Mouse (Mus musculus) adrenal gland, postnatal 36 days (tissue): ENCODE measurements around the gene Tas2r135. TPM values are rescaled to one million over a fixed set of nuclear protein-coding genes. Genes with fewer than 3 reads are reported as not detected.

ENCODE experiments used
- DNase-seq, 2 experiments: peaks; one replicate each; pipeline ENCODE4 v3.0.0; 2021; ENCODE audit warnings: mixed read lengths in 1 of 2
- total RNA-seq, 2 experiments: library from RNA; stranded (reverse); gene quantifications; 2 replicates each; pipeline ENCODE4 v1.2.3; 2021

Tas2r135 gene
- total RNA-seq, 2 experiments from 2014 or later = 1.3 to 6.4 TPM

GRCm38 (mm10) chr6:42373669-42374430 is 31.4 kb upstream of the Tas2r135 start:
- DNase-seq = no peak

GRCm38 (mm10) chr6:42374701-42375100 is 30.5 kb upstream of the Tas2r135 start:
- DNase-seq = no peak

DNA sequence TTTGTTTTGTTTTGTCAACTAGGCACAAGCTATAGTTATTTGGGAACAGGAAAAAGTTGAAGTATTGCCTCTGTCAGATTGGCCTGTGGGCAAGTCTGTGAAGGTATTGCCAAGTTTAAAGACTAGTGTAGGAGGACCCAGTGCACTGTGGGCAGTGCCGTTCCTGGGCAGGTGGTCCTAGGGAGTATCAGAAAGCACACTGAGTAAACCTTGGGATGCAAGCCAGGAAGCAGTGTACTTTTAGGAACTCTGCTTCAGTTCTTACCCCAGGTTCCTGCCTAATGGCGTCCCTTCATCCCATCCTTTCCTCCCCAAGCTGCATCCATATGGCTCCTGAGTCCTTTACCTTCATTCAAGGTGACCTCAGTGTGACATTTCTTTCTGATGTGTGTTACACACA is 30.1 kb upstream of the Tas2r135 start:
- no peak for DNase-seq

DNA sequence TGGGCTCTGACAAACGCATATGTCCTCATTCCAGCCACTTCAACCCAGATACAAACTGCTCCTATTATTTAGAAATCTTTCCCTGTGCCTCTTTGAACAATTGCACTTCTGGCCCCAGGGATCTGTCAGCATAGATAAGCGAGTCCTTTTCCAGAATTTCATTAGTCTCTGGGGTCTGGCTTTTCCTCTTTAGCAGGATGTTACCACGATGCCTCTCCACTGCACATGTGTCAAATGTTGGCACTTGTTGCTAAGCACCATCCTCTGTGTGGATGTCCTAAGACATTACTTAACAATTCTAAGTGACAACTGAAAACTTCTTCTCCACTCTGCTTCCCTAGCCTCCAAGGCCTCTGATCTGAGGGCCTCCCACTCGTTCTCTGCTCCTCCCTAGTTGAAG is 29.2 kb upstream of the Tas2r135 start:
- no peak for DNase-seq

DNA sequence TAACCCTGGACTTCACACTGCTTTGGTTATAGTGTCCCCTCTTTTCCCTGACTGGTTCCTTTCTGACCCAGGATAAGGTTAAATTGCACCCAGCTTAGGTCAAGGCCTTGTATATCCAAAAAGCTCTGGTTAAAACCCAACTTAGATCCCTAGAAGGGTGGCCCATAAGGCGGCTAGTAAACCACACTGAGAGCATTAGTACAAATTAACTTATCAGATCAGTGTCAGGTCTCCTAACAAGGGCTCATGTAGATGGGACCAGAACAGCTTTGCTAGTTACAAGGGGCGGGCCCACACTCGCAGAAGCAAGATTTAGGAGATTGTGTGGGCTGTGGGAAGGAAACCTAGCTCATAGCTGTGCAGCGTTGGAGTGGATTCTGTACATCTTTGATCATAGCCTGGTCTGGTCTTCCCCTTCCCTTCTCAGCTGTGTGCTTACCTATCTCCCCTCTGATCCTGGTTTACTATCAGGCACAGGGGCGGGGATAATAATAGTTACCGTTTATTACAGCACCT is 28.7 kb upstream of the Tas2r135 start:
- no peak for DNase-seq

DNA sequence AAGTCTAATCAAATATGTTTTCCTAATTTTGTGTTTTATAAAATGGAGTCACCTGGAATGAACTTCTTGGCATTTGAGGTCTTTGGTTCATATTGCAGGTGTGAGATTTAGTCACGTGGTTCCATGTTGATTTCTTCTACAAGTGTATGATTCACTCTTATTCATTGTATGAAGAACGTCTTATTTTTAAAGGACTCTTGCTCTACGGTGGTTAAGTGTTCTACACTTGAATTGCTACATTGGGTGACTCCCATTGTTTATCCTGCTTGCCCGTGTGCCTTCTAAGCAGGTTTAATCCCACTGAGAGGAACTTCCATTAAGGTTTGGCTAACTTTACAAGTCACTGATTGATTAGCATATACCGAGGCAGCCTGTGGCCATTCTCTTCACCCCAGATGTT is 28.0 kb upstream of the Tas2r135 start:
- no peak for DNase-seq

- DNase-seq = no peak
Measured at GRCm38 (mm10) chr6:42379551-42379950, 25.7 kb upstream of the Tas2r135 start.

DNA sequence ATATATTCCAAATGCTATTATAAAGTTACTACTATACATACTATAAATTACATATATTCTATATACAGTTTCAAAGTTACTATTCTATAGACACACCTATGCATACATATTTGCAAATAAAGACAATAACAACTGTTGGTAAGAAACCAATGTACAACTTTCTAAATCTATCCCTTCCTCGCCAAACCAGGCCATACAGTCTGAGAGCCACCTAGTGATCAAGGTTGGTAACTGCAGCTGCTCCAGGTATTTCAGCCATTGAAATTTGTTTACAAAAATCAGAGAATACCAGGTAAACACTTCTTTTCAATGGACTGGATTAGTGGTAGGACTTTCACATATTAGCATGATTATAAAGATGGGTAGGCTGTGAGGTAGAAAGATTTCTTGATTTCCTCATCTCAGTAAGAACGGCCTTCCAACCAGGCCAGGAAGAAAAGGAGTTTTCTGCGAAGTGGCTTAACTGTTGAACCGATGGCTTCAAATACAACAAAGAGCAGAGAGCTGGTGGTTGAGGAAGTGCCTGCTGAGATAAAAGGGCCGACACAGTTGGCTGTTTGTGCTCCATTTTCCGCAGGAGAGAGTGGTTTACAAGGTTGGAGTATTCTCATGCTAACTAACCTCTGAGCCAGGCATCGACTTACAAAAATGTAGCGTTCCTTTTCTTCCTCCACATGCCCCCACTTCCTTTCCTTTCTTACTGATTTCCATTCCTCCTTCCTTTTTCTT is 24.7 kb upstream of the Tas2r135 start:
- DNase-seq = peak in 1 of 2 experiments; percentile 49

GRCm38 (mm10) chr6:42381221-42381620 is 24.0 kb upstream of the Tas2r135 start:
- no peak for DNase-seq

DNA sequence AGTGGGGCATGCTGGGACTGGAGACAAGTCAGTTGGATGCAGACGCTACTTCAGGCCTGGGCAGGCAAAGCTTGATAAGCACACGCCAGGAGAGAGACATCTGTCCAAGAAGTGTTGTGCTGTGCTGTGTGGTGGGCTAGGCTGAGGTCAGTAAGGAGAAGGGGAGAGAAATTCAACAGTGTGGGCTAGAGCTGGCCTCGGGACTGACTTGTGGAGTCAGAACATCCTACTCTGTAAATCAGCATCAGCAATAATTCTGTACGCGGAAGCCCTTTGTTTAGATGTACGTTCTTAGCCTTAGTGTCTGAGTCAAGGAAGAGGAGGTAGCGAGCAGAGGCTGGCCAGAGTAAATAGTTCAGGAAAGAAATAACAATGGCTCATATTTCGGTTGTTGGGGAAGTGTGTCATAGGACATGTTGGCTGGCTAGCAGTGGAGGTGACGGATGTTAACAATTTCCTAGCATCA is 23.3 kb upstream of the Tas2r135 start:
- no peak for DNase-seq

- no peak for DNase-seq
Measured at GRCm38 (mm10) chr6:42383360-42383759, 21.9 kb upstream of the Tas2r135 start.

- DNase-seq = no peak
Measured at GRCm38 (mm10) chr6:42385635-42386034, 19.6 kb upstream of the Tas2r135 start.

GRCm38 (mm10) chr6:42391796-42392330 is 13.4 kb upstream of the Tas2r135 start:
- DNase-seq = no peak

GRCm38 (mm10) chr6:42395960-42396809 is 9.0 kb upstream of the Tas2r135 start:
- peak; percentile 92 to 94 for DNase-seq

DNA sequence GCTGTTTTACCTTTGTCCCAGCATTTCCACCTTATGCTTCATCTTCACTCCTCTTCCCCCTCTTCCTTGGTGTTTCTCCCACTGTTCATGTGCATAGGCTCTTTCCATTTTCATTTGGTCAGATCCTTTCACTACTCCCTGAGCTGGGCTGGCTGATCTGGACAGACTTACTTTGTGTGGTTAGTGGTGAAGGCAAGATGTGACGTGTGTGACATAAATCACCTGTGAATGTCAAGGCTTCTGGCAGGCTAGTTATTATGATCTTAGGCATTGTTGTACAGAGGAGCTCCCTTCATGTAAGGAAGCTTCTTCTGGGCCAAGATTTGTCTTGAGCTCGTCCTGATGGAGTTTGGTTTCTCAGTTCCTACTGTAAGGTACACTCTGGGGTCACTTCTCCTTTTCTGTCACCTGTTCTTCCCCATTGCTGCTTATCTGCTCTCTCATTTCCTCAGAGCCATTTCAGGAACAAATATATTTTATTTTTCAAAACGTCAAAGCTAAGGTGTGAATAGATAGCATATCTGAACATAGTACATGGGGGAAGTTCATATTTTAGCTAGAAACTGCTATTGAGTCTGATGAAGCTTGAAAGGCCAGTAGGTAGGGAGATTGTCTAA is 8.1 kb upstream of the Tas2r135 start:
- DNase-seq = peak; percentile 53 to 71

GRCm38 (mm10) chr6:42398285-42398684 is 6.9 kb upstream of the Tas2r135 start:
- peak in 1 of 2 experiments; percentile 55 for DNase-seq

DNA sequence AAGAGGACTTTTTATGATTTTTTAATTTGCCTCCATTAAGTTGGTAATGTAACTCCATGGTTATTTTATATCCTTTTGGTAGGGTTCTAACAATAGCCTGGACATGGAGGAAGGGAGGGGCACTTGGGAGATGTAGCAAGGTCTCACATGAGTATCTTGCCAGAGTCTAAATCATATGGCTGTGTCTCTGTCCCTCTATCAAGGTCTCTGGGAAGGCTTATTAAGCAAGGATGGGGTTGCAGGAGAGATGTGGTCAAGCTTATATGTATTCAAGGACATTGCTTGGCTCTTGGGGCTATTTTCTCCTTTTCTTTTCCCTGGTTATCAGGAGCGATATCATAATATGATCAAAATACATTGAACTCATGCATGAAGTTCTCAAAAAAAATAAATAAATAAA is 6.2 kb upstream of the Tas2r135 start:
- no peak for DNase-seq

GRCm38 (mm10) chr6:42399938-42400337 is 5.3 kb upstream of the Tas2r135 start, which contains the start of gene Tas2r143:
Gene Tas2r143, plus strand, starts transcription at chr6:42400238.
- DNase-seq = no peak

DNA sequence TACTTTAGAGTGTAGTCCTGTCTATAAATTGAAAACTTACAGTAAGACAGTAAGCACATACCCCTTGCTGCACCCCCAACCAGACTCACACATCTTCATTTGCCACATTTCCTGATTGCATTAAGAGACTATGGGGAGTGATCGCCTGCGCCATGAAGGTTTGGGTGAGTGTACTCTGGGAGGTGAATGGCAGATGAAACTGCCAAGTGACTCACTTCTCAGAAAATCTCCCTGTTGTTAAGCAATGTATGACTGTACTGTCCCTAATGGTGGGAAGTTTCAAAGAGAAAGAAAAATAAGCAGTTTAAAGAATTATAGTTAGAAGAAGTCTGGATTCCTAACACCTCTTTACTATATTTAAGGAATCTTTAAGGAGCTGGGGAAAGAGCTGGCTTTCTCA is 14.2 kb downstream of the Tas2r135 start:
- peak; percentile 23 to 38 for DNase-seq

- no peak for DNase-seq
Measured at GRCm38 (mm10) chr6:42421439-42421838, 16.2 kb downstream of the Tas2r135 start.

DNA sequence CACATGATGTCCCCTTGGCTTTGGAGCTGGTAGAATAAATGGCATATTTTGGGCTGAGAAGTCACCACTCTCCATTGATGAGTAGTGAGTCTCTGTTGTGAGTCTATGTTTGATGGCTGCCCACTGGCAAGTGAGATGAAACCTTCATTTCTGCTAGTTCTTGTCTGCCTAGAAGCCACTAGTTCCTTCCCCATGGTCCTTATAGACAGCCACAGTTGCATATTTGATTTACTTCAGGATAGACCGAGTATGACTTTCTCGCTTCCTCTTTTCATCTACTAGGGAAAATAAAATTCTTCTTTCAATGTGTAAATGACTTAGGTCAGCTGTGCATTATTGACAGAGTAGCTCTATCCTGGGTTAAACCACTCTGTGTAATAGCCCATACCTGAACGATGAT is 19.2 kb downstream of the Tas2r135 start:
- no peak for DNase-seq
